Mouse (Mus musculus) neural tube, embryonic 11.5 days (tissue): Measurements from ENCODE around the gene Hectd4. TPM values are rescaled to one million over a fixed set of nuclear protein-coding genes. Genes with fewer than 3 reads are reported as not detected.

Experiments used
- ATAC-seq: fragments of 200-750 bp; cut with Nextera tagmentation; 2 replicates; pipeline ENCODE4 v1.8.0; 2017; ENCODE audit warnings: moderate number of reproducible peaks, mild to moderate bottlenecking, moderate TSS enrichment, moderate library complexity; ENCODE audit not compliant: insufficient read depth, low FRiP score, low TSS enrichment
- DNase-seq: peaks from one replicate; pipeline ENCODE4 v3.0.0-alpha.2; 2015; ENCODE audit warnings: low spot score
- H3K27ac ChIP-seq: fragments of 300-500 bp; sonication (generic); 2 replicates; pipeline ENCODE4 v1.5.1; 2014; ENCODE audit warnings: low read depth, mild to moderate bottlenecking, low read length
- H3K27me3 ChIP-seq: fragments of 300-500 bp; sonication (generic); 2 replicates; pipeline ENCODE4 v1.6.1; 2014; ENCODE audit warnings: mild to moderate bottlenecking, low read length, mixed read lengths; ENCODE audit not compliant: control insufficient read depth, insufficient read depth
- H3K36me3 ChIP-seq: fragments of 300-500 bp; sonication (generic); 2 replicates; pipeline ENCODE4 v1.6.1; 2014; ENCODE audit warnings: mild to moderate bottlenecking, low read length, moderate library complexity, mixed read lengths; ENCODE audit not compliant: control insufficient read depth, insufficient read depth
- H3K4me1 ChIP-seq: fragments of 300-500 bp; sonication (generic); 2 replicates; pipeline ENCODE4 v1.6.1; 2014; ENCODE audit warnings: low read length, mixed read lengths; ENCODE audit not compliant: control insufficient read depth, insufficient read depth
- H3K4me2 ChIP-seq: fragments of 300-500 bp; sonication (generic); 2 replicates; pipeline ENCODE4 v1.6.1; 2014; ENCODE audit warnings: low read depth, mild to moderate bottlenecking, moderate library complexity
- H3K4me3 ChIP-seq: fragments of 300-500 bp; sonication (generic); 2 replicates; pipeline ENCODE4 v1.5.1; 2014; ENCODE audit warnings: low read depth, low read length
- H3K9ac ChIP-seq: fragments of 300-500 bp; sonication (generic); 2 replicates; pipeline ENCODE4 v1.6.1; 2014; ENCODE audit warnings: mild to moderate bottlenecking, low read length
- H3K9me3 ChIP-seq: fragments of 300-500 bp; sonication (generic); 2 replicates; pipeline ENCODE4 v1.6.1; 2016; ENCODE audit warnings: low read length; ENCODE audit not compliant: control insufficient read depth
- WGBS: fragments of 180-500 bp; shearing (Covaris S2); extraction: QIAGEN DNeasy Blood & Tissue Kit; methylation state at CpG from one replicate; pipeline ENCODE4 v1.1.7; 2014; 5-methylcytosine and 5-hydroxymethylcytosine counted together
- polyA plus RNA-seq: library from polyadenylated mRNA; unstranded; fragments of >200 nt; fragmentation: Nextera tagmentation; extraction: Ambion mirVana; gene quantifications from 2 replicates; pipeline ENCODE4 v1.2.1, GENCODE M21; 2014

Gene Hectd4
- polyA plus RNA-seq, 1 experiment from 2014 or later, result 11.7 TPM

GRCm38 (mm10) chr5:121245201-121245600 is 25.2 kb downstream of the Hectd4 start:
- no peak overlapping the region for H3K27ac ChIP-seq
- no peak overlapping the region for H3K9ac ChIP-seq
- WGBS, result 85% methylated on average over 7 of the region's 7 CpGs
- H3K36me3 ChIP-seq, result no peaks in the 10 kb centered on the region
- H3K4me2 ChIP-seq, result no peak overlapping the region
- ATAC-seq (no peak), DNase-seq (no peak)
- H3K9me3 ChIP-seq, result no peaks in the 10 kb centered on the region
- H3K27me3 ChIP-seq, result no peaks in the 10 kb centered on the region
- H3K4me1 ChIP-seq, result no peaks in the 10 kb centered on the region
- no peak overlapping the region for H3K4me3 ChIP-seq

DNA sequence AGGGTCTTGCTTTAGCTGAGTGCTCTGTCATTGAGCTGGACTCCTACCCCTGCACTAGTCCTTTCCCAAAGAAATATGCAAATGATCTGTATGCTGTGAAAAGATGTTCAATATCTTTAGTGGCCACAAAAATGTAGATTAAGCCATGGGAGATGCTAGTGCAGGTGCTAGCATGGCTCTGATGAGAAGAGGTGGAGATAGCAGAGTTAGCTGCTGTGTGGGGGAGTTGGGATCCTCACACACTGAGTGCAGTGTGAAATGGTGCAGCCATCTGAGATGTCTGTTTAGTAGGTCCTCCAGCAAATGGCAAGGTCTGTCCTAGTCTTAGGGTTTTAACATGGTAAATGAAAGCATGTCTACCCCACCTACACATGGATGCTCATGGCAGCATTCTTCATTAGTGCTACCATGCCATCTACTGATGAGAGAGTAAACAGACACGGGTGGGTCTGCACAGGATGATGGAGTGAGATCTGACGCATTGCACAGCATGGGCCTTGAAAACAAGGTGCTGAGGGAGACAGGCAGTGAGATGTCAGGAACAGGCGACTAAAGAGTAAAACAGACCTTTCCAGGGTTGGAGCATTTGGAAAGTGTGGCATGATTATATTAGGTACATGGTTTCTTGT is 28.9 kb downstream of the Hectd4 start:
- H3K36me3 ChIP-seq, result no peaks in the 10 kb centered on the region
- no peak overlapping the region for H3K9ac ChIP-seq
- no peak overlapping the region for H3K4me2 ChIP-seq
- H3K4me3 ChIP-seq, result no peak overlapping the region
- DNase-seq, result no peak
- no peak for ATAC-seq
- H3K4me1 ChIP-seq, result no peaks in the 10 kb centered on the region
- 78% methylated on average over 3 of the region's 3 CpGs for WGBS
- no peak overlapping the region for H3K27ac ChIP-seq
- H3K9me3 ChIP-seq, result no peaks in the 10 kb centered on the region
- no peaks in the 10 kb centered on the region for H3K27me3 ChIP-seq

GRCm38 (mm10) chr5:121249693-121250092 is 29.7 kb downstream of the Hectd4 start:
- Histone ChIP-seq H3K27me3 (no peaks in the 10 kb centered on the region), H3K27ac (no peak overlapping the region), H3K4me2 (no peak overlapping the region), H3K4me3 (no peak overlapping the region), H3K9ac (no peak overlapping the region), H3K4me1 (no peaks in the 10 kb centered on the region), H3K9me3 (no peaks in the 10 kb centered on the region), H3K36me3 (no peaks in the 10 kb centered on the region; the same call in 1 of the 2 replicates)
- no peak for ATAC-seq
- DNase-seq, result no peak
- 94% methylated on average over 3 of the region's 3 CpGs for WGBS

- WGBS, result 80% methylated on average over 8 of the region's 8 CpGs
- DNase-seq (no peak), ATAC-seq (no peak)
- Histone ChIP-seq H3K27me3 (no peaks in the 10 kb centered on the region), H3K36me3 (no peaks in the 10 kb centered on the region; the same call in 1 of the 2 replicates), H3K4me3 (no peak overlapping the region), H3K9me3 (no peaks in the 10 kb centered on the region), H3K9ac (no peak overlapping the region), H3K27ac (no peak overlapping the region), H3K4me2 (no peak overlapping the region), H3K4me1 (no peaks in the 10 kb centered on the region)
These were observed 31.8 kb downstream of the Hectd4 start for GRCm38 (mm10) chr5:121251813-121252212.

GRCm38 (mm10) chr5:121253816-121254497 is 33.9 kb downstream of the Hectd4 start:
- Histone ChIP-seq H3K4me3 (no peak overlapping the region), H3K9me3 (no peaks in the 10 kb centered on the region), H3K9ac (no peak overlapping the region), H3K36me3 (no peaks in the 10 kb centered on the region; the same call in 1 of the 2 replicates), H3K4me2 (no peak overlapping the region), H3K27me3 (no peaks in the 10 kb centered on the region), H3K4me1 (no peaks in the 10 kb centered on the region), H3K27ac (no peak overlapping the region)
- no peak for DNase-seq
- WGBS, result 93% methylated on average over 18 of the region's 18 CpGs
- no peak for ATAC-seq

GRCm38 (mm10) chr5:121254977-121255376 is 35.0 kb downstream of the Hectd4 start:
- Histone ChIP-seq H3K9me3 (no peaks in the 10 kb centered on the region), H3K4me2 (no peak overlapping the region), H3K27ac (no peak overlapping the region), H3K36me3 (no peaks in the 10 kb centered on the region; the same call in 1 of the 2 replicates), H3K4me1 (no peaks in the 10 kb centered on the region), H3K27me3 (no peaks in the 10 kb centered on the region), H3K9ac (no peak overlapping the region), H3K4me3 (no peak overlapping the region)
- DNase-seq (no peak), ATAC-seq (no peak)
- WGBS, result 93% methylated on average over 7 of the region's 7 CpGs

GRCm38 (mm10) chr5:121261806-121262205 is 41.8 kb downstream of the Hectd4 start:
- Histone ChIP-seq H3K4me1 (no peaks in the 10 kb centered on the region), H3K27me3 (no peaks in the 10 kb centered on the region), H3K27ac (no peak overlapping the region), H3K9ac (no peak overlapping the region), H3K4me3 (no peak overlapping the region), H3K4me2 (no peak overlapping the region), H3K36me3 (no peaks in the 10 kb centered on the region), H3K9me3 (no peaks in the 10 kb centered on the region)
- ATAC-seq, result no peak
- 93% methylated on average over 3 of the region's 3 CpGs for WGBS
- no peak for DNase-seq

GRCm38 (mm10) chr5:121262415-121262814 is 42.4 kb downstream of the Hectd4 start:
- Histone ChIP-seq H3K4me3 (no peak overlapping the region), H3K36me3 (no peaks in the 10 kb centered on the region), H3K27ac (no peak overlapping the region), H3K4me2 (no peak overlapping the region), H3K9me3 (no peaks in the 10 kb centered on the region), H3K27me3 (no peaks in the 10 kb centered on the region), H3K9ac (no peak overlapping the region), H3K4me1 (no peaks in the 10 kb centered on the region)
- ATAC-seq (no peak), DNase-seq (no peak)
- WGBS, result 93% methylated on average over 8 of the region's 8 CpGs

GRCm38 (mm10) chr5:121264593-121264992 is 44.6 kb downstream of the Hectd4 start:
- H3K4me2 ChIP-seq, result no peak overlapping the region
- no peak overlapping the region for H3K9ac ChIP-seq
- DNase-seq, result no peak
- no peak overlapping the region for H3K4me3 ChIP-seq
- WGBS, result 100% methylated on average over 2 of the region's 2 CpGs
- H3K27ac ChIP-seq, result no peak overlapping the region
- no peaks in the 10 kb centered on the region for H3K9me3 ChIP-seq
- no peak for ATAC-seq
- H3K27me3 ChIP-seq, result no peaks in the 10 kb centered on the region
- no peaks in the 10 kb centered on the region for H3K4me1 ChIP-seq
- no peaks in the 10 kb centered on the region; the same call in 1 of the 2 replicates for H3K36me3 ChIP-seq
